Mouse (Mus musculus) gastrocnemius, postnatal 25 days (tissue): Measurements from ENCODE around the gene Fah. TPM values are rescaled to one million over a fixed set of nuclear protein-coding genes. Genes with fewer than 3 reads are reported as not detected.

Experiments used
- DNase-seq: peaks from one replicate; pipeline ENCODE4 v3.0.0; 2022
- long read RNA-seq, 2 experiments: library from polyadenylated mRNA; stranded (forward); transcript quantifications; one replicate each; pipeline ENCODE4 v2.0.0; 2021
- total RNA-seq, 2 experiments: library from RNA; stranded (reverse); gene quantifications; 1 replicate in 1 of 2; 2 replicates in 1 of 2; pipeline ENCODE4 v1.2.3; 2021

Gene Fah
- total RNA-seq, result 1 to 10 TPM; 1.4 to 4.0 TPM
- long read RNA-seq, experiment 1, partial matches to known transcripts, result 1 of 4 reads
- long read RNA-seq, experiment 1, other reads (novel, unspliced or antisense), result 0 of 4 reads
- long read RNA-seq, experiment 2, transcript Fah-201 (14 exons, 1,585 nt), result major isoform, 5 of 5 reads
- long read RNA-seq, experiment 2, partial matches to known transcripts, result 0 of 5 reads
- long read RNA-seq, experiment 2, other reads (novel, unspliced or antisense), result 0 of 5 reads

DNA sequence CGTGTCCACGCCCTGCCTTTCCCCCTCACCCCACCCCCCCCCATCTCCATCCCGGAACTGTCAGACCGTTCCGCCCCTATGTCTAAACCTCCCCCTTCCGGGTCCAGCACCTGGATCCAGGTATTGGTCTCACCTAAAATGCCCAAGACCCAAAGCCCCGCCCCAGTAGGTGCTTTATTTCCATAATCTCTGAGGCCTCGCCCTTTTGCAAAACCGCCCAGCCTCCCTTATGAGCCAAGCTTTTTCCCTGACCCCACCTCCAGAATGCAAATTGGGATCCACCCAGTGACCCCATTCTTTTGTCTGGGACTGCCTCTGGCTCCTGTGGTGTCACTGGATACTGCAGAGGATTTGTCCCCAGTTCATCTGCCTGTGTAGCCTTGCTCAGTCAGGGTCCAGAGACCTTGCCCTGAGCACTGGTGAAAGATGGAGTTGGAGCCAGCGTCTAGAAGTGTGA, at the start of gene Fah:
Gene Fah (minus strand): TSS at position 430 of the 457 bp plus-strand sequence.
- DNase-seq, result peak; percentile 51

DNA sequence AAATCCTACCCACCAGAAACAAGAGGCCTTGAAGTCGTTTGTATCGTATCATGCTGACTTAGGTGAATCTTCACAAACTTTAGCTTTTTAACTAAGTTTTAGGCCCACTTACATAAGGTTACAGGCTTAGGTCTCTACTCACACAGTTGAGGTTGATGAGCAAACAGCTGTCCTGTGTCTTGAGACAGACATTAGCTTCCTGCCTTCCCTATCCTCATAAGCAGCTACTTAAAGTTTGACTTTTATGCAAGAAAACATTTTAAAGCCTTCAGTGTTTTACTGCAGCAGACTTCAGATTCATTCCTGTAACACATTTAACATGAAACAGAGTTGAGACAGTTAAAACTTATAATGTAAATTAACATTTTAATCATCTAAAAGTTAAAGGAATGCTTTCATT, 46.2 kb upstream of the Fah start:
- no peak for DNase-seq

DNA sequence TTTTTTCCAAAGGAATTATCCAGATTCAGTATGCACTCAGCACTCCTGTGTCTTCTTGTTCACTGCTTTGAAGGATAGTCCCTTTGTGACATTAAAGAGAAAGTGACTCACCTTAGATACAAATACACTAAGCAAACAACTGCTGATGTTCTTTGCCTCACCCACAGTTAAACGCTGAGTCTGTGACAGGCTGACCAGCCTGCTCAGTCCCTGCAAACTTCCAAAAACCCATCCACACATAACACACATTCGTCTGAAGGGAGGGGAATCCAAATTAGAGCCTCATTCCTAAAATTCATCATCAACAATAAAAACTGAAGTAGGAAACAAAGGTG, 45.4 kb upstream of the Fah start:
- no peak for DNase-seq

DNA sequence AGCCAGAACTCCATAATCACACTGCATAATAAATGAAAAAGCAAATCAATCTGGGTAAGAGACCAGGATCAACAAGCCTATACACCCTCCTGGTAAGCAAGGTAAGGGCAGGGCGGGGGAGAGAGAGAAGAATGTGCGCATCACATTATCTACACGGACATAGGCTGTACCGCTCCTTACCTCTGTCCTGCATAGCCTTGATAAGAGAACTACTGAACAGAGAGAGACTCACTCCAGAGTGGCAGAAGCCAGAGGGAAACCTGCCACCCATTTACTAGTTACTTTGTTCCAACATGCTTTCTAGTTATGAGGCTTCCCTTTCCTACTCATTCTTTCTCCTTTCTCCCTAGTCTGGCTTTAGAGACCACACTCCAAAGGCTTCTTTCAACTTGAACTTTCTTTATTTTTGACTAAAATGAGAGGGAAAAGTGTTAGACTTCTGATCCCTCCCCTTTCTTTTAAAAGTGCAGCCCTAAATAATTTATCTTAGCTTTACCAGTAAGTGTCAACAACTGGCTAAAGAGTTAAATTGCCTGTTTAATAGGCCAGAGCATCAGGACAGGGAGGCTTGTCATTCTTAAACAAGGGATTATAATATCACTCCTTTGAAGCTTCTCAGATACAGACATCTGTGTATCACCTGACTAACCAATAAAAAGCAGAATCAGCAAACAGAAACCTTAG, 44.9 kb upstream of the Fah start:
- no peak for DNase-seq

DNA sequence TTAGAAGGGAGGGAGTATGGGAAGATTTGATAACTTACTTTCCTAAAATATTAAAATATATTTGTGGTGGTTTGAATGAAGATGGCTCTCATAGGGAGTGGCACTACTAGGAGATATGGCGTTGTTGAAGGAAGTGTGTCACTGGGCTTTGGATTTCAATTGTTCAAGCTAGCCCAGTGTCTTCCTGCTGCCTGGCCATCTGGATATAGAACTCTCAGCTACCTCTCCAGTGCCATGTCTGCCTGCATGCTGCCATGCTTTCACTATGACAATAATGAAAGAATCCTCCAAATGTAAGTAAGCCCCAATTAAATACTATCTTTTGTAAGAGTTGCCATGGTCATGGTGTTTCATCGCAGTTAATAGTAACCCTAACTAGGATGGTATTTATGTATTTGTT, 42.5 kb upstream of the Fah start:
- DNase-seq, result no peak

GRCm38 (mm10) chr7:84646256-84646655, 39.7 kb upstream of the Fah start:
- no peak for DNase-seq

GRCm38 (mm10) chr7:84643270-84643998, 36.9 kb upstream of the Fah start:
- no peak for DNase-seq

DNA sequence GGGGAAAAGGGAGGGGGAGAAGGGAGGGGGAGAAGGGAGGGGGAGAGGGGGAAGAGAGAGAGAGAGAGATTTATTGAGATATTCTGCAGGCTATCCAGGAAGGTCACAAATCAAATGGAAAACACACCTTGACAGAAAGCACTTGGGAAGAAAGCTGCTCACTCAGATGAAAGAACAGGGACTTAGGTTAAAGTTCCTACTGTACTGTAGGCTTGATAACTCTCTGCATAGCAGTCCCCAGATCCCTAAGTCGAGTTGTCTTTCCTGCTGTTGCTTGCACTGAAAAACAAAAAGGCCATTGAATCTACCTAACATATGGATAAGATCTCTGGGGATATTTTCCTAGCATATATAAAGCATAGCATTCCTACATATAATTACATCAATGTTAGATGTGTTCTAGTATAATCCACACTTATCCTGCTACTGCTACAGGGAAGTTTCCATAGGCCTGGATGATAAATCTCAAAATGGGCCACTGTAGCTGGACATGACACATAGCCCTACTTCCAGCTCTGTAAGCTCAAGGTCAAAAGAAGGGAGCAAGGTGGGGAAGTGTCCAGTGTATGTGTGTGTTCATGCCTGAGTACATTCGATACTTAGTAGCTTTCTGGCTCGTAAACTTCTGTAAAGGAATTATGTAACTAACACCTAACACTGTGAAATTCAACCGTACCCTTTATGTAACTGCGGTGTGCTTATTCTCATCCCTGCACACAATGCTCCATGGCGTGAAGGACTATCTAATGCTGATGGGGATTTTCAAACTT, 35.8 kb upstream of the Fah start:
- no peak for DNase-seq

- no peak for DNase-seq
Measured at GRCm38 (mm10) chr7:84636939-84637338, 30.4 kb upstream of the Fah start.

DNA sequence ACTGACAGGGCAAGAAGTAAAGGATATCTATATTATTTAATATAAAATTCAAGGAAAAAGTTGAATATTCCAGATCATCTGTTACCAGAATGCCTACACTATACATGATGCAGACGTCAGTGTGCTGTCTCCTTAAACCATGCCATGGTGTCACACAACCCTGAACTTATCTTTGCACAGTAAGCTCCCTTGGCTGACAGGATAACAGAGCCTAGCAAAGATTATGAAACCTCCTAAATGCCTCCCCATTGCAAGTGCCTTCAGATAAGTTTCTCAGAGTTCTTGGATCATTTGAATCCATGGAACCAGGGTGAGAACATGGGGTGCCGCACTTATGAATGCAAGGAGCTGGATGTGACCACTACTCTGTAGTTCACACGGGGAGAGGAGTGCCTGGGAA, 25.4 kb upstream of the Fah start:
- no peak for DNase-seq

DNA sequence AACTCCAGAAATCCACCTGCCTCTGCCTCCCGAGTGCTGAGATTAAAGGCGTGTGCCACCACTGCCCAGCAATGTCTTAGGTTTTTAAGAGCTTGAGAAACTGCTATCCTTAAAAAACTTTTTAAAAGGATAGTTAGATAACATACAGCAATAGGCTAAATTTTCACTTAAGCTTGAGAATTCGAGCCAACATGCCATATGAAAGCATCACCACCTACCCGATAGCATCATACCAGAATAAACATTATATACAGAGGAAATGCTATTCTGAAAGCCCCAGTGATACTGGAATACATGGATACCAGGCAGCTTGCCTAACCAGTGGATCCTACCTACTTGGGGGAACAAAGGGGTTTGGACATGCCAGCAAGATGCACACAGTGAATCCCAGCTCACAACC, 17.2 kb upstream of the Fah start:
- no peak for DNase-seq

GRCm38 (mm10) chr7:84620956-84621355, 14.4 kb upstream of the Fah start:
- DNase-seq, result no peak

- no peak for DNase-seq
Measured at GRCm38 (mm10) chr7:84618951-84619350, 12.4 kb upstream of the Fah start.

- no peak for DNase-seq
Measured at GRCm38 (mm10) chr7:84612445-84612844, 5.9 kb upstream of the Fah start.

DNA sequence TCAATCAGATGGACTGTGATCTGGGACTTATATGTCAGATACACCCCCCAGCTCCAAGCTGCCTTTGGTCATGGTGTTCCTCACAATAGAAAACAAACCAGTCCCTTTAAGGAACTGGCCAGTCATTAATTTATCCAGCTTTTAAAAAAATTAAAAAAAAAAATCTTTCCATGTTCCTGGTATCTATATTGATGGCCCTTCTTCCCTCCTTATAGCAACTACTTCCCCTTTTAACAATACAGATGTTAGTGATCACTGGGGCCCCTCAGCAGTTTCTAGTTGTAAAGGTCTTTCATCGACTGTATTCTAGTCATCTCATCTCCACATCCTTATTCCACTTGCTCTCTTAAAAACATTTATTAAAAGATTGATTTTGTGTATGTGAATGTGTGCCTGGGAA, 5.1 kb upstream of the Fah start:
- DNase-seq, result no peak

DNA sequence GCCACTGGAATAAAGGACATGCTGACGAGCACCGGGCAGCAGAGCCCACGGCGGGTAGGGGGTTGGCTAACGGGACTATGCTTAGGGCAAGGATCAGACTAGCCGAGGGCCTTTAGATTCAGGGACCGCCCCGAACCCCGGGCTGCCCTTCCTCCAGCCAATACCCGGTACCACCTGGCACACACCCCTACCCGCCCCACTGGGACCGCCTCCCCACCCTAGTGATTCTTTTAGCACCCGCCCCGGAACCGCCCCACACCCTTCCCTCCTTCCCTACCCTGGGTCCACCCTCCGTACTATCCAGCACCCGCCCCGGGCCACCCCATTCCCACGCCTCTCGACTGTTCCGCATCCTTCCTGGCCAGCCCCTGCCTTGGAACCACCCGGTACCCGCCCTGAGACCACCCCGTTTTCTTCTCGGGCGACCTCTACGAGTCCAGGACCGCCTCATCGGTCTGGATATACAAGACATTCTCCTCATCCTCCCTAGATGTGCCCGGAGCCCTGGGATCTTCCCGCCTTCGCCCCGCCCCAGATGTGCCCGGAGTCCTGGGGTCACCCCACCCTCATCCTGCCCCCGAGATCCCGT, 724 bp downstream of the Fah start:
- DNase-seq, result peak; percentile 78

DNA sequence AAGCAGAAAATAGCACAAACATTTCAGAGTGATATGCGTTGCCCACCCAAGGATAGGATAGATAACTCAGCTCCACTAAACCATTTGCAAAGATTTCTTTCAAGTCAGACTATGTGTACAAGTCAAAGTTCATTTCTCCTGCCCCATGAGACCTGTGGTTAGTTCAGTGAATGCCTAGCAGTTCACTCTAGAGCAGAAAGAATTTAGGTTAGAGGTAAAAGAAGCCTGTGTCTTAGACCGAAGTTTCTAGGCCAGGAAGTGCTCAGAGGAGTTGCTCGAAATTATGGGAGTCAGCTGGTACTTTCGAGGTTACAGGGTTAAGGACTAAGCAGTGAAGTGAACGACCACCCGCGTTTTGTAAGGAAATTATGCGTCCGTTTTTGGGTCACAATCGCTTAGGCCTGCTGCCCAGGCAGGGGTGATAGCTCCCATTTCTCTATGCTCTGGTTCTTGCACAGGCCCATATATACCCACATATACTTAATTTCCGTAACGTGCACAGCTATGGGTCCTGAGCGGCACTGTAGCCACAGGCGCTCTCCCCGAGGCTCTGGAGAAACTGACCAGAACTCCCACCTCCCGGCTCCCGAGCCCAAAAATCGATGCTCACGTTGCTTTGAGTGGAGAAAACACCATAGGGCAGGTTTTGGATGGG, 1.4 kb downstream of the Fah start:
- DNase-seq, result no peak

- DNase-seq, result no peak
Measured at GRCm38 (mm10) chr7:84604501-84604900, 2.0 kb downstream of the Fah start.

- no peak for DNase-seq
Measured at GRCm38 (mm10) chr7:84601331-84601730, 5.2 kb downstream of the Fah start.

DNA sequence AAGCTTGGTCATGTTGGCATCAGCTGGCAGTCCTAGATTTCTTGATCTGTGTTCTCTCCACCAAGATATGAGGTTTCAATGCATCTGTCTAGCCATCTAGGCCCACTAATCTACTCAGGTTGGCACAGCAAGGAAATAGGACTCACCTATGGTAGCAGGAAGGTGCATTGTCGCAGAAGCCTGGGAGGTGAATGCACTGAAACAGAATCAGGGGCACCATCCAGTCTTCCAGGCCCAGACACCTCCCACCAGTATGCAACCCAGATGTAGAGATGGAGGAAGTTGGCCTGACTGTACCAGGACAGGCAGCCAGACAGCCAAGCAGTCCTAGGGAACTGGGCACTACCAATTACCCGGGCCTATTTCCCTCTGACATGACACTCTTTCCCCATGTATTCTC, 5.9 kb downstream of the Fah start:
- no peak for DNase-seq

GRCm38 (mm10) chr7:84596633-84597032, 9.9 kb downstream of the Fah start:
- DNase-seq, result no peak

DNA sequence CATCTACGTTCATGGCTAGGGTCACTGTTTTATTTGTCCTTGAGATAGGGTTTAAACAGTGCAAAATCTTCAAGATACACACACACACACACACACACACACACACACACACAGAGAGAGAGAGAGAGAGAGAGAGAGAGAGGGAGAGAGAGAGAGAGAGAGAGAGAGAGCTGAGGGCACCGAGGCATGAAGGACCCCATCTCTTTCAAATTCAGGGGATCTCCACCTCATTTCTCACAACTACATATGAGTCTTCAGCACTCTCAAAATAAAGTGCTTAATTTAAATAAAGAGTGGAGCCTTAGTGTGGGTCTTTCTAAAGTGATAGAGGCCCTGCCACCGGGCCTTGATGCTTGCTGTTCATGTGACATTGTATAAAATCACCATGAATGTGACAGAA, 10.5 kb downstream of the Fah start:
- no peak for DNase-seq
